Mouse (Mus musculus): ENCODE data around the gene Rdh9. TPM values are rescaled to one million over a fixed set of nuclear protein-coding genes. Genes with fewer than 3 reads are reported as not detected.

Gene Rdh9
- under 1 TPM in 2 of 4 experiments, not detected in 2; 0.09 to 0.22 TPM for total RNA-seq (2022)

- DNase-seq (ENCODE audit: low spot score) = no peak
Measured at GRCm38 (mm10) chr10:127776011-127776410, at the start of gene Rdh9. TSS of gene Rdh9 (plus strand) at chr10:127776386.

GRCm38 (mm10) chr10:127728437-127728836 is 47.7 kb upstream of the Rdh9 start:
- no peak for DNase-seq (ENCODE audit: low spot score)

- DNase-seq (ENCODE audit: low spot score) = no peak
Measured at GRCm38 (mm10) chr10:127730285-127730932, 45.8 kb upstream of the Rdh9 start.

- no peak for DNase-seq (ENCODE audit: low spot score)
Measured at GRCm38 (mm10) chr10:127730933-127731310, 45.3 kb upstream of the Rdh9 start.

GRCm38 (mm10) chr10:127731397-127731796 is 44.8 kb upstream of the Rdh9 start:
- no peak for DNase-seq (ENCODE audit: low spot score)

- no peak for DNase-seq (ENCODE audit: low spot score)
Measured at GRCm38 (mm10) chr10:127734434-127734833, 41.8 kb upstream of the Rdh9 start.

GRCm38 (mm10) chr10:127736266-127736665 is 39.9 kb upstream of the Rdh9 start:
- no peak for DNase-seq (ENCODE audit: low spot score)

- no peak for DNase-seq (ENCODE audit: low spot score)
Measured at GRCm38 (mm10) chr10:127736916-127737315, 39.3 kb upstream of the Rdh9 start.

- no peak for DNase-seq (ENCODE audit: low spot score)
Measured at GRCm38 (mm10) chr10:127737552-127737951, 38.6 kb upstream of the Rdh9 start.

- no peak for DNase-seq (ENCODE audit: low spot score)
Measured at GRCm38 (mm10) chr10:127738151-127738882, 37.9 kb upstream of the Rdh9 start.

- peak; percentile 63 for DNase-seq (ENCODE audit: low spot score)
Measured at GRCm38 (mm10) chr10:127739083-127739660, 37.0 kb upstream of the Rdh9 start, which contains the start of gene Zbtb39. TSS of gene Zbtb39 (plus strand) at chr10:127739538.

- DNase-seq (ENCODE audit: low spot score) = no peak
Measured at GRCm38 (mm10) chr10:127739661-127740161, 36.5 kb upstream of the Rdh9 start.

- DNase-seq (ENCODE audit: low spot score) = no peak
Measured at GRCm38 (mm10) chr10:127744661-127745060, 31.5 kb upstream of the Rdh9 start.

- no peak for DNase-seq (ENCODE audit: low spot score)
Measured at GRCm38 (mm10) chr10:127745886-127746285, 30.3 kb upstream of the Rdh9 start.

- no peak for DNase-seq (ENCODE audit: low spot score)
Measured at GRCm38 (mm10) chr10:127747254-127747653, 28.9 kb upstream of the Rdh9 start.

GRCm38 (mm10) chr10:127748847-127749612 is 27.2 kb upstream of the Rdh9 start:
- DNase-seq (ENCODE audit: low spot score) = peak; percentile 68

GRCm38 (mm10) chr10:127750136-127750777 is 25.9 kb upstream of the Rdh9 start:
- no peak for DNase-seq (ENCODE audit: low spot score)

GRCm38 (mm10) chr10:127751548-127751947 is 24.6 kb upstream of the Rdh9 start, which contains the start of gene Gpr182:
TSS of gene Gpr182 (minus strand) at chr10:127751732.
- no peak for DNase-seq (ENCODE audit: low spot score)

GRCm38 (mm10) chr10:127754566-127755166 is 21.5 kb upstream of the Rdh9 start:
- no peak for DNase-seq (ENCODE audit: low spot score)

- DNase-seq (ENCODE audit: low spot score) = no peak
Measured at GRCm38 (mm10) chr10:127755246-127755645, 20.9 kb upstream of the Rdh9 start.

All from heart, adult 8-10 months (tissue).